Mouse (Mus musculus): ENCODE results near the gene Cldnd1. TPM values are rescaled to one million over a fixed set of nuclear protein-coding genes. Genes with fewer than 3 reads are reported as not detected.

The Cldnd1 gene
- 51.6 and 53.9 TPM in 2 replicates for polyA plus RNA-seq (2011; ENCODE audit: insufficient read depth, insufficient read length, low read depth, missing spikeins)

DNA sequence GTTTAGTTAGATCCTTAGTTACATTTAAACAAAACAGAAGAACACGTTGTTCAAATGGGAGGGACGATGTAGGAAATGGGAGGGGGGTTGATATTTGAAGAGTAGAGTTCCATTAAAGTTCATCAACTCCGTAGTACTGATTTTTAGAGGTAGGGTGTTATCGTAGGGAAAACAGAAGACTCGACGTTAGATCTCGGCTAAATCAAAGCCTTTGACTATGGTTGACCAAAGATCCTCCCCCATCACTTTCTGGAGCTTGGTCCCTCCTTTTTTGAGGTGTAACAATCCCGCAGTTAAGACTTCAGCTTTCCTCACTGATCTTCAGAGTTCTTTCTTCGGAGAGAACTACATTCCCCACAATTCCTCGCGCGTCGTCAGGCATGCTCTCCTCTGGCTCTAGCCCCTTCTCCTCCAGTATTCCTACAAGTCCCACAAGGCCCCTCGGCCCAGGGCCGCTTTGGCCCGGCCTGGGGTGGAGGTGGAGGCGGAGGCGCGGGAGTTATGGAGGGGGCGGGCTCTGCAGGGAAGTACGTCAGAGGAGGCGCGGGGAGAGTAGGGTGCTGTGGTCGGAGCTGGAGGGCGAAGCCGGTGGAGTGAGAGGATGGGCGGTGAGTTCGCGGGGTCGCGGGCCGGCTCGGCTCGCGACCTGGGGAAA, at the start of gene Cldnd1:
TSS of gene Cldnd1 (plus strand) at position 434 of the 655 bp plus-strand sequence.
- no peaks in the 10 kb centered on the region for H3K9me3 ChIP-seq (replicated peaks; ENCODE audit: control insufficient read depth, insufficient read depth, low read length, poor library complexity, severe bottlenecking)
- no peaks in the 10 kb centered on the region for H3K4me1 ChIP-seq (ENCODE audit: control insufficient read depth, insufficient read depth, low read length)
- H3K27me3 ChIP-seq (ENCODE audit: control insufficient read depth, insufficient read depth, low read length, poor library complexity, severe bottlenecking) = no peaks in the 10 kb centered on the region
- peak; percentile 44 for TF ChIP-seq POLR2A (IDR thresholded peaks at IDR 0.05; ENCODE audit: insufficient read depth, low read length)
- TF ChIP-seq EP300 (IDR thresholded peaks at IDR 0.05; ENCODE audit: insufficient read depth, low read depth, low read length) = no peak
- H3K9ac ChIP-seq (ENCODE audit: low read depth, poor library complexity, severe bottlenecking) = peak within 1 kb of the TSS; percentile 79
- peaks cover 11% of the 10 kb centered on the region; the same call in 1 of the 2 replicates for H3K36me3 ChIP-seq (ENCODE audit: control insufficient read depth, insufficient read depth, low read length, poor library complexity, severe bottlenecking)
- no peak within 1 kb of the TSS for H3K27ac ChIP-seq (ENCODE audit: insufficient read depth, low read length)
- H3K4me3 ChIP-seq (ENCODE audit: low read depth, low read length) = peak within 1 kb of the TSS; percentile 76

GRCm38 (mm10) chr16:58678660-58679059, 49.0 kb upstream of the Cldnd1 start:
- H3K27ac ChIP-seq (ENCODE audit: insufficient read depth, low read length) = no peak overlapping the region
- H3K4me3 ChIP-seq (ENCODE audit: low read depth, low read length) = no peak overlapping the region
- no peak overlapping the region for H3K9ac ChIP-seq (ENCODE audit: low read depth, poor library complexity, severe bottlenecking)
- H3K9me3 ChIP-seq (replicated peaks; ENCODE audit: control insufficient read depth, insufficient read depth, low read length, poor library complexity, severe bottlenecking) = no peaks in the 10 kb centered on the region
- TF ChIP-seq EP300 (IDR thresholded peaks at IDR 0.05; ENCODE audit: insufficient read depth, low read depth, low read length) = no peak
- no peak for TF ChIP-seq POLR2A (IDR thresholded peaks at IDR 0.05; ENCODE audit: insufficient read depth, low read length)
- no peak for TF ChIP-seq CTCF (IDR thresholded peaks at IDR 0.05; ENCODE audit: low read depth, low read length)
- no peaks in the 10 kb centered on the region for H3K27me3 ChIP-seq (ENCODE audit: control insufficient read depth, insufficient read depth, low read length, poor library complexity, severe bottlenecking)
- no peaks in the 10 kb centered on the region for H3K4me1 ChIP-seq (ENCODE audit: control insufficient read depth, insufficient read depth, low read length)
- H3K36me3 ChIP-seq (ENCODE audit: control insufficient read depth, insufficient read depth, low read length, poor library complexity, severe bottlenecking) = peaks cover 14% of the 10 kb centered on the region

GRCm38 (mm10) chr16:58682046-58682445, 45.7 kb upstream of the Cldnd1 start:
- peaks cover 5% of the 10 kb centered on the region for H3K36me3 ChIP-seq (ENCODE audit: control insufficient read depth, insufficient read depth, low read length, poor library complexity, severe bottlenecking)
- H3K4me1 ChIP-seq (ENCODE audit: control insufficient read depth, insufficient read depth, low read length) = no peaks in the 10 kb centered on the region
- H3K4me3 ChIP-seq (ENCODE audit: low read depth, low read length) = no peak overlapping the region
- H3K9me3 ChIP-seq (replicated peaks; ENCODE audit: control insufficient read depth, insufficient read depth, low read length, poor library complexity, severe bottlenecking) = no peaks in the 10 kb centered on the region
- TF ChIP-seq EP300 (IDR thresholded peaks at IDR 0.05; ENCODE audit: insufficient read depth, low read depth, low read length) (no peak), POLR2A (IDR thresholded peaks at IDR 0.05; ENCODE audit: insufficient read depth, low read length) (no peak), CTCF (IDR thresholded peaks at IDR 0.05; ENCODE audit: low read depth, low read length) (no peak)
- no peaks in the 10 kb centered on the region for H3K27me3 ChIP-seq (ENCODE audit: control insufficient read depth, insufficient read depth, low read length, poor library complexity, severe bottlenecking)
- no peak overlapping the region for H3K27ac ChIP-seq (ENCODE audit: insufficient read depth, low read length)
- no peak overlapping the region for H3K9ac ChIP-seq (ENCODE audit: low read depth, poor library complexity, severe bottlenecking)

DNA sequence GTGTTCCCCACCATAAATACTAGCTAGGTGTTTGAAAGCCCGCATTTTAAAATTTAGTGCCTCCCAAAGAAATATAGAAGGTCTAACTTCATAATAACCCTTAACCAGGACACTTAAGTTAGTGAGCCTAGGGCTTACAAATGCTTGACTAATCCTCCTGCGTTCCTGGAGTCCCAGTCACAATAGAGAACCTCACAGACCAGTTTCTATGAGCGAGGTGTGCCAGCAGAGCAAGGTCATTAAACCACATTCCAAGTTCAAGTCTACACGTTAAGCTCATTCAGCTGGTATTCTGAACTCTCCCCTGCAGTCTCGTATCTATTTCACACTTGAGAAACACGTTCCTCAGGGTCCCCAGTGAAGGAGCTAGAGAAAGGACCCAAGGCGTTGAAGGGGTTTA, 44.8 kb upstream of the Cldnd1 start:
- no peaks in the 10 kb centered on the region for H3K27me3 ChIP-seq (ENCODE audit: control insufficient read depth, insufficient read depth, low read length, poor library complexity, severe bottlenecking)

DNA sequence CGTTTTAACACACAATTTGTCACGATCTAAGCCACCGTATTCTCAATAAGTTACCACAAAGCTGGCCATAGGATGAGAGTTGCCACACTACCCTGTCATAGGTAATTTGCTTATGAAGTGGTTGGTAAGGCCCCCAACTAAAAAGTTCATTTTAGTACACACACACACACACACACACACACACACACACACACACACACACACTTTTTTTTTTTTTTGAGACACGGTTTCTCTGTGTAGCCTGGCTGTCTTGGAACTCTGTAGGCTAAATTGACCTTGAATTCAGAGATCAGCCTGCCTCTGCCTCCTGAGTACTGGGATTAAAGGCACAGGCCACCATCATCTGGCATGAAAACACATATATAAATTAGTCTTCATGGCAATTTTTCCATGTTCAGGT, 43.8 kb upstream of the Cldnd1 start:
- H3K9ac ChIP-seq (ENCODE audit: low read depth, poor library complexity, severe bottlenecking) = no peak overlapping the region
- no peak for TF ChIP-seq POLR2A (IDR thresholded peaks at IDR 0.05; ENCODE audit: insufficient read depth, low read length)
- TF ChIP-seq CTCF (IDR thresholded peaks at IDR 0.05; ENCODE audit: low read depth, low read length) = no peak
- no peak for TF ChIP-seq EP300 (IDR thresholded peaks at IDR 0.05; ENCODE audit: insufficient read depth, low read depth, low read length)
- no peak overlapping the region for H3K27ac ChIP-seq (ENCODE audit: insufficient read depth, low read length)
- no peaks in the 10 kb centered on the region for H3K4me1 ChIP-seq (ENCODE audit: control insufficient read depth, insufficient read depth, low read length)
- no peak overlapping the region for H3K4me3 ChIP-seq (ENCODE audit: low read depth, low read length)
- H3K27me3 ChIP-seq (ENCODE audit: control insufficient read depth, insufficient read depth, low read length, poor library complexity, severe bottlenecking) = no peaks in the 10 kb centered on the region
- H3K36me3 ChIP-seq (ENCODE audit: control insufficient read depth, insufficient read depth, low read length, poor library complexity, severe bottlenecking) = peaks cover 2% of the 10 kb centered on the region
- H3K9me3 ChIP-seq (replicated peaks; ENCODE audit: control insufficient read depth, insufficient read depth, low read length, poor library complexity, severe bottlenecking) = no peaks in the 10 kb centered on the region

More for the DNA sequence above, 44.8 kb upstream of the Cldnd1 start:
- Histone ChIP-seq H3K4me1 (ENCODE audit: control insufficient read depth, insufficient read depth, low read length) (no peaks in the 10 kb centered on the region), H3K27ac (ENCODE audit: insufficient read depth, low read length) (no peak overlapping the region), H3K36me3 (ENCODE audit: control insufficient read depth, insufficient read depth, low read length, poor library complexity, severe bottlenecking) (peaks cover 2% of the 10 kb centered on the region), H3K9ac (ENCODE audit: low read depth, poor library complexity, severe bottlenecking) (no peak overlapping the region), H3K4me3 (ENCODE audit: low read depth, low read length) (no peak overlapping the region), H3K9me3 (replicated peaks; ENCODE audit: control insufficient read depth, insufficient read depth, low read length, poor library complexity, severe bottlenecking) (no peaks in the 10 kb centered on the region)
- TF ChIP-seq CTCF (IDR thresholded peaks at IDR 0.05; ENCODE audit: low read depth, low read length) (no peak), EP300 (IDR thresholded peaks at IDR 0.05; ENCODE audit: insufficient read depth, low read depth, low read length) (no peak), POLR2A (IDR thresholded peaks at IDR 0.05; ENCODE audit: insufficient read depth, low read length) (no peak)

DNA sequence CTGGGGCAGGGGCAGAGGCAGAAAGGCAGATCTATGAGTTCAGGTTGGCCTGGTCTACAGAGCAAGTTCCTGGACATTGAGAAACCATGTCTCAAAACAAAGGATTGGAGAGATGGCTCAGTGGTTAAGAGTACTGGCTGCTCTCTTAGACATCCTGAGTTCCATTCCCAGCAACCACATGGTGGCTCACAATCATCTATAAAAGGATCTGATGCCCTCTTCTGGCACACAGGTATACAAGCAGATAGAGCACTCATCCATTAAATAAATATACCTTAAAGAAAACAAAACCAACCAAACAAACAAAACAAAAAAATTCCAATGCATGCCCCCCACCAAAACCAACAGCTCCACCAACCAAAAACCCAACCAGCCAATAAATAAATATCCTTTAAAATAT, 43.2 kb upstream of the Cldnd1 start:
- no peak overlapping the region for H3K9ac ChIP-seq (ENCODE audit: low read depth, poor library complexity, severe bottlenecking)
- H3K27ac ChIP-seq (ENCODE audit: insufficient read depth, low read length) = no peak overlapping the region
- H3K36me3 ChIP-seq (ENCODE audit: control insufficient read depth, insufficient read depth, low read length, poor library complexity, severe bottlenecking) = peaks cover 2% of the 10 kb centered on the region
- no peak for TF ChIP-seq EP300 (IDR thresholded peaks at IDR 0.05; ENCODE audit: insufficient read depth, low read depth, low read length)
- no peak for TF ChIP-seq POLR2A (IDR thresholded peaks at IDR 0.05; ENCODE audit: insufficient read depth, low read length)
- TF ChIP-seq CTCF (IDR thresholded peaks at IDR 0.05; ENCODE audit: low read depth, low read length) = no peak
- no peaks in the 10 kb centered on the region for H3K9me3 ChIP-seq (replicated peaks; ENCODE audit: control insufficient read depth, insufficient read depth, low read length, poor library complexity, severe bottlenecking)
- H3K27me3 ChIP-seq (ENCODE audit: control insufficient read depth, insufficient read depth, low read length, poor library complexity, severe bottlenecking) = no peaks in the 10 kb centered on the region
- H3K4me3 ChIP-seq (ENCODE audit: low read depth, low read length) = no peak overlapping the region
- no peaks in the 10 kb centered on the region for H3K4me1 ChIP-seq (ENCODE audit: control insufficient read depth, insufficient read depth, low read length)

All from ES-Bruce4 (cell line).